Mouse (Mus musculus) intestine, embryonic 16.5 days (tissue): Measurements from ENCODE around the gene Fkbp2. TPM values are rescaled to one million over a fixed set of nuclear protein-coding genes. Genes with fewer than 3 reads are reported as not detected.

ENCODE experiments used
- ATAC-seq: fragments of 200-750 bp; cut with Nextera tagmentation; 2 replicates; pipeline ENCODE4 v1.8.0; 2017; ENCODE audit warnings: moderate TSS enrichment, moderate library complexity
- H3K27ac ChIP-seq: fragments of 300-500 bp; sonication (generic); 2 replicates; pipeline ENCODE4 v1.5.1; 2014; ENCODE audit warnings: mild to moderate bottlenecking, low read length
- H3K27me3 ChIP-seq: fragments of 300-500 bp; sonication (generic); replicated peaks from 2 replicates; pipeline ENCODE4 v1.6.1; 2014; ENCODE audit warnings: low read length, control low read depth, mixed read lengths; ENCODE audit not compliant: control insufficient read depth, insufficient read depth
- H3K36me3 ChIP-seq: fragments of 300-500 bp; sonication (generic); 2 replicates; pipeline ENCODE4 v1.6.1; 2014; ENCODE audit warnings: low read length, control low read depth; ENCODE audit not compliant: control insufficient read depth, insufficient read depth
- H3K4me1 ChIP-seq: fragments of 300-500 bp; sonication (generic); 2 replicates; pipeline ENCODE4 v1.6.1; 2014; ENCODE audit warnings: low read length, control low read depth, mixed read lengths; ENCODE audit not compliant: control insufficient read depth, insufficient read depth
- H3K4me2 ChIP-seq: fragments of 300-500 bp; sonication (generic); 2 replicates; pipeline ENCODE4 v1.6.1; 2014; ENCODE audit warnings: low read depth, low read length, control low read depth
- H3K4me3 ChIP-seq: fragments of 300-500 bp; sonication (generic); 2 replicates; pipeline ENCODE4 v1.5.1; 2014; ENCODE audit warnings: mild to moderate bottlenecking, low read length
- H3K9ac ChIP-seq: fragments of 300-500 bp; sonication (generic); 2 replicates; pipeline ENCODE4 v1.6.1; 2014; ENCODE audit warnings: low read depth, low read length
- H3K9me3 ChIP-seq: fragments of 300-500 bp; sonication (generic); 2 replicates; pipeline ENCODE4 v1.6.1; 2016; ENCODE audit warnings: low read length, control low read depth; ENCODE audit not compliant: control insufficient read depth
- WGBS: fragments of 180-500 bp; shearing (Covaris S2); extraction: QIAGEN DNeasy Blood & Tissue Kit; methylation state at CpG from one replicate; pipeline ENCODE4 v1.1.7; 2014; 5-methylcytosine and 5-hydroxymethylcytosine counted together
- polyA plus RNA-seq: library from polyadenylated mRNA; unstranded; fragments of >200 nt; fragmentation: Nextera tagmentation; extraction: Ambion mirVana; gene quantifications from 2 replicates; pipeline ENCODE4 v1.2.1, GENCODE M21; 2015

Fkbp2 gene
- polyA plus RNA-seq, 1 experiment from 2014 or later = 195 TPM

DNA sequence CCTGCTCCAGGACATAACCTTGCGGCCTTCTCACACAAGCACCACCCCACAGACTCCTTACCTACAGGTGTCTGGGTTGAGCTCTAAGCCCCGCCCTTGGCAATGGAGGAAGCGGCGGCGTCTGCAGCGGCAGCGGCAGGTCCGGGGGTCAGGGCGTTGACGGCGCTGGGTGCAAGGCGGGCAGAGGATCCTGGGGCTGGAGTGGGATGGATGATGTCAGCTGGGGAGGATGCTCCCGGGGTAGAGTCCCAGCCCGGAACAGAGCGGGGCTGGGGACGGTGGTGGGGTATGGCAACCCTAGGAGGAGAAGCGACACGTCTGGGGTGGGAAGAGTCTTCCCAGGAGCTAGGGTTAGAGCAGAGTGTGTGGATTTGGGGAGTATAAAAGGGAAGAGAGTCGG lies 5.0 kb upstream of the Fkbp2 start:
- Histone ChIP-seq H3K4me2 (no peak overlapping the region), H3K36me3 (peaks cover 2% of the 10 kb centered on the region; the same call in 1 of the 2 replicates), H3K27ac (no peak overlapping the region), H3K9ac (0 out of 2 replicates have a peak overlapping the region, but pooled peaks have one; percentile 95), H3K27me3 (no peaks in the 10 kb centered on the region), H3K9me3 (no peaks in the 10 kb centered on the region), H3K4me3 (no peak overlapping the region), H3K4me1 (peaks cover 24% of the 10 kb centered on the region)
- WGBS = 83% methylated on average over 19 of the region's 19 CpGs
- no peak for ATAC-seq

DNA sequence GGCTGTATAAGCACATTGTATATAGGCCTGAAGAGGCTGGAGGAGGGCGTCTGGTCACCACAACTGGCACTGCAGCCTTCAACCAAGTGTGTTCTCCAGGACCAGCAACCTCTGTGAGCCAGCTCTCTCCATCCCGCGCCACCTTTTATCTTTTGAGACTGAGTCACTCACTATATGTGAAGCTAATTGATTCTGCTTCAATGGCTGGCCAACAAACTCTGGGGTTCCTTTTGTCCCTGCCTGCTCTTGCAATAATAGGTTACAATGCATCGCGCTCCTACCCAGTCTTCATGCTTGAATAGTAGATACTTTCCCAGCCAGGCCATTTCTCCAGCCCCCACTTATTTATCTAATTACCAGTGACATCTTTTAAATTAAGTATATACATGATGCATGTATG lies 3.3 kb upstream of the Fkbp2 start:
- Histone ChIP-seq H3K27ac (no peak overlapping the region), H3K9ac (no peak overlapping the region), H3K27me3 (no peaks in the 10 kb centered on the region), H3K36me3 (peaks cover 2% of the 10 kb centered on the region; the same call in 1 of the 2 replicates), H3K4me3 (no peak overlapping the region), H3K4me2 (no peak overlapping the region), H3K4me1 (peaks cover 30% of the 10 kb centered on the region), H3K9me3 (no peaks in the 10 kb centered on the region)
- no peak for ATAC-seq
- WGBS = 94% methylated on average over 5 of the region's 5 CpGs

DNA sequence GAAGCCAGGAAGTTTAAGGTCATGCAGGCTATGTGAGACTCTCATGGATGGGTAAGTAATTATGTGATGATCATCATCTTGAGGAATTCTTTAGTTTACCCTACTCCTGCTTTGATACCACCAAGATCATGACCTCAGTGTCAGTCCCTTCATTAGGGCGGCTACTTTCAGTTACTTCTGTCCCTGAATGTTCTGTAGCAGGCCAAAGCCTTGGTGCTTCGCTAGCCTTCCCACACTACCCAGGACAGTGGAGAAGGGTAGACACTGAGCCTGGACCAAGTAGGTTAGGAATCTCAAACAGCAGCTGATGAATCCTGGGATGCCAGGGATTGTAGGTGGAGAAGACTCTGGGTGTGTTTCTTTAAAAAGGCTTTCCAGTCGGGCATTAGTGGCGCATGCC lies 1.2 kb upstream of the Fkbp2 start:
- Histone ChIP-seq H3K4me2 (peak overlapping the region; percentile 70; the same call in 1 of the 2 replicates), H3K9ac (peak overlapping the region; percentile 11; the same call in 1 of the 2 replicates), H3K36me3 (peaks cover 7% of the 10 kb centered on the region; the same call in 1 of the 2 replicates), H3K27me3 (no peaks in the 10 kb centered on the region), H3K4me1 (peaks cover 41% of the 10 kb centered on the region), H3K27ac (no peak overlapping the region), H3K4me3 (no peak overlapping the region; the same call in 1 of the 2 replicates), H3K9me3 (no peaks in the 10 kb centered on the region)
- 87% methylated on average over 4 of the region's 4 CpGs for WGBS
- ATAC-seq = no peak

DNA sequence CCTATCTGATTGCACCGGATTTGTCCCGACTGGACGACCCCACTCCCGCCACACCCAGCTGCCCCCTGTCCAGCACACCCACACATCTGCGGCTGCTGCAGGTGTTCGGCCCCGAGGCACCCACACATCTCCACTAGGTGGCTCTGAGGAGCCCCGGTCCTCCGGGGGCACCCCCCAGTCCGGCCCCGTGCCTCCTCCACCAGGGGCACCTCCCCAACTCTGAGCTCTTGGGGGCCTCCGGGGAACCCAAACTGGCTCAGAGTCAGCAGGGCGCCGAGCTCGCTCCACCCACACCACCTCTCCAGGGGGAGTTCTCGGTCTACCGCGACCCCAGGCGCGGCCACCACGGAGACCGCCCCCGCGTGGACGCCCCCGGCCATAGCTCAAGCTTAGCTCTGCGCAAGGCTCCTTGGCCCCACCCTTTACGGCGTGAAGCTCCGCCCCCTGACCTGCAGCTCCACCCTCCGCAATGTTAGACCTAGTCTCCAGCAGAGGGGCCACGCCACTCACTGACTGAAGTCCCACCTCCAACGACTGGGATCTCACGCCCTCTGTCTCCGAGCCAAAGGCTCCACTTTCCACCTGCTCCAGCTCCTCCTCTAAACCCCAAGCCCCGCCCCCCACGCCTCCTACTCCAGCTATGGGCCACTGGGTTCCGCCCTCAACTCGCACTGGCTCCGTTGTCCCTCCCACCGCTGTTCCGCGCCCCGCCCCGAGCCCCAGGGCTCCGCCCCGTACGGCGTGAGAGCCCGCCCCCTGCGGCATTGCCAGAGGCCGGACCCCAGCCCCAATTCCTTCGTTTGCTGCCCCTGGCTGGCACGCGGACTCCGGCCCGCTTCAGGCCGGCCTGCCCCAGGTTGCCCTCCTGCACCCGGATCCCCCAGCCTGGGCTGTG lies 568 bp downstream of the Fkbp2 start:
- Histone ChIP-seq H3K9ac (peak overlapping the region; percentile 95), H3K4me2 (peak overlapping the region; percentile 83), H3K4me3 (peak overlapping the region; percentile 78), H3K27ac (peak overlapping the region; percentile 95), H3K9me3 (no peaks in the 10 kb centered on the region), H3K27me3 (no peaks in the 10 kb centered on the region), H3K36me3 (peaks cover 7% of the 10 kb centered on the region; the same call in 1 of the 2 replicates), H3K4me1 (peaks cover 35% of the 10 kb centered on the region)
- ATAC-seq = peak; percentile 92
- under 1% methylated on average over 59 of the region's 59 CpGs for WGBS

DNA sequence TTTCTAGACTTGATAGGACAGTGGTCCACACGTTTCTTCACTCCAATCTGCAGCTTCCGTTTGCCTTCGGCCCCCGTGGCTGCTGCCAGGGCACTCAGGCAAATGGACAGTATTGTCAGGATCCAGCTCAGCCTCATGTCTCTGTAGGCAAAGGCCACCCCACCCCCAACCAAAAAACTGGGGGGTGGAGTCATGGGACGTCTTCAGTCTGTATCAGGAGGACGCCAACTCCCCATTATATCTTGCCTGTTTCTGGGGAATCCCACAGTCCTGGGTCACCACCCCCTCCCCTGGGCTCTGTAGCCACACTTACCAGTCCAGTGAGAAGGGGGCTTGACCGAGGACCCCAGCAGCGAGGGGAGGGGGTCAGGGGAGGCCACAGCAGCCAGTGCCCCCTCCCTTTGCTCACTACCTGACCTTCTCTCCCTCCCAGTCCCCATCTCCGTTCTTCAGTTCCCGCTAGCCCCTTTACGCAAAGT lies 1.3 kb downstream of the Fkbp2 start:
- ATAC-seq = no peak
- Histone ChIP-seq H3K36me3 (peaks cover 7% of the 10 kb centered on the region; the same call in 1 of the 2 replicates), H3K9ac (peak overlapping the region; percentile 79), H3K4me1 (peaks cover 35% of the 10 kb centered on the region), H3K4me3 (peak overlapping the region; percentile 78), H3K9me3 (no peaks in the 10 kb centered on the region), H3K27me3 (no peaks in the 10 kb centered on the region), H3K27ac (peak overlapping the region; percentile 83), H3K4me2 (peak overlapping the region; percentile 83)
- 7% methylated on average over 11 of the region's 11 CpGs for WGBS

DNA sequence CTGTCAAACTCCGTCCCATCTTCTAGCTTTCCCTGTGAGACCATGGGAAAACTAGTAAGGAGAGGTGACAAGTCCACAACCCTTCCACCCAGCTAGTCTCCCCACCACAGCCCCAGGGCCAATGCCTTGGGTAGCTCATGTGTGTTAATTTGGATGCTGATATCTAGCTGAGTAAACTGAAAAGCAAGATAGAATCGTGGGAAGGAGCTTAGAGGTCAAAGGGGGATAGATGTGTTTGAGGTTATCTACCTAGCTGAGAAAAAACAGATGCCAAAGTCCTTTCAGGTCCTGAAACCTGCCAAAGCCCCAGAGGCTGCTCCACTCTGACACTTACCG lies 1.7 kb downstream of the Fkbp2 start:
- Histone ChIP-seq H3K4me3 (peak overlapping the region; percentile 78), H3K36me3 (peaks cover 7% of the 10 kb centered on the region; the same call in 1 of the 2 replicates), H3K4me1 (peaks cover 35% of the 10 kb centered on the region), H3K9me3 (no peaks in the 10 kb centered on the region), H3K9ac (peak overlapping the region; percentile 79), H3K4me2 (peak overlapping the region; percentile 83), H3K27ac (peak overlapping the region; percentile 83), H3K27me3 (no peaks in the 10 kb centered on the region)
- WGBS = 33% methylated on average over 3 of the region's 3 CpGs
- no peak for ATAC-seq

DNA sequence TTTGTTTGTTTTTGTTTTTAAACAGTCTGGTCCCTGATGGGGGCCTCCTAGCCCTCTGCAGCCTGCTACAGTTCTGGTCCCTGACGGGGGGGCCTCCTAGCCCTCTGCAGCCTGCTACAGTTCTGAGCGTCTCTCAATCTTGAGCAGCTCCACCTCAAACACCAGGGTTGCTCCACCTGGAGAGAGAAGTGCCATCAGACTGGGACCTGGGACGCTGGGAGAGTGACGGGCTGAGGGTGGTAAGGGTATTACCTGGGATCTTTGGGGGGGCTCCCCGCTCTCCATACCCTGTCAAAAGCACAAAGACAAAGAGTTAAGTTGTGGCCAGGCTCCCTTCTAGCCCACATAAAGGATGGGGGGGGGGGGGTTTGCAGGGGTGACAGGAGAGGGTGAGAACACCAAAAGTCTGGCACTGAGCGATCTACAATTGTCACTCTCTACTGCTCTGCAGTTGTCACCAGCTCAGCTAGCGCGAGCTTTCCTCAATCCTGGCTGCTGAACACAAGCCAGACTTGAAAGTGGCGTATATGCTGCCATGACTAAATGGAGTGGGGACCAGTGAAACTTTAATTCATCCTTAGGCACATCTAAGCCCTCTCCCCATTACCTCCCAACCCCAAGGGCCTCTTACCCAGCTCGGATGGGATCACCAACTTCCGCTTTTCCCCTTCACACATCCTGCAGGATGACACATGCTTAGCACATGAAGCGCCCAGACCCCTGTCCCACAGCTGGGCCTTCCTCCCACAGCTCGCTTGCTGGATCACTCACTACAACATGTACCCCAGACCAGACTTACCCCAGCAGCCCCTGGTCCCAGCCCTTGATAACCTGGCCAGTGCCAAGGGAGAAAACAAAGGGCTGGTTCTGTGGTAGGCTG lies 2.3 kb downstream of the Fkbp2 start:
- no peaks in the 10 kb centered on the region for H3K27me3 ChIP-seq
- WGBS = 78% methylated on average over 13 of the region's 13 CpGs
- peaks cover 7% of the 10 kb centered on the region; the same call in 1 of the 2 replicates for H3K36me3 ChIP-seq
- H3K4me2 ChIP-seq = peak overlapping the region; percentile 83
- H3K27ac ChIP-seq = peak overlapping the region; percentile 83
- H3K4me3 ChIP-seq = peak overlapping the region; percentile 78
- H3K9me3 ChIP-seq = no peaks in the 10 kb centered on the region
- H3K4me1 ChIP-seq = peaks cover 35% of the 10 kb centered on the region
- no peak for ATAC-seq
- H3K9ac ChIP-seq = peak overlapping the region; percentile 79

DNA sequence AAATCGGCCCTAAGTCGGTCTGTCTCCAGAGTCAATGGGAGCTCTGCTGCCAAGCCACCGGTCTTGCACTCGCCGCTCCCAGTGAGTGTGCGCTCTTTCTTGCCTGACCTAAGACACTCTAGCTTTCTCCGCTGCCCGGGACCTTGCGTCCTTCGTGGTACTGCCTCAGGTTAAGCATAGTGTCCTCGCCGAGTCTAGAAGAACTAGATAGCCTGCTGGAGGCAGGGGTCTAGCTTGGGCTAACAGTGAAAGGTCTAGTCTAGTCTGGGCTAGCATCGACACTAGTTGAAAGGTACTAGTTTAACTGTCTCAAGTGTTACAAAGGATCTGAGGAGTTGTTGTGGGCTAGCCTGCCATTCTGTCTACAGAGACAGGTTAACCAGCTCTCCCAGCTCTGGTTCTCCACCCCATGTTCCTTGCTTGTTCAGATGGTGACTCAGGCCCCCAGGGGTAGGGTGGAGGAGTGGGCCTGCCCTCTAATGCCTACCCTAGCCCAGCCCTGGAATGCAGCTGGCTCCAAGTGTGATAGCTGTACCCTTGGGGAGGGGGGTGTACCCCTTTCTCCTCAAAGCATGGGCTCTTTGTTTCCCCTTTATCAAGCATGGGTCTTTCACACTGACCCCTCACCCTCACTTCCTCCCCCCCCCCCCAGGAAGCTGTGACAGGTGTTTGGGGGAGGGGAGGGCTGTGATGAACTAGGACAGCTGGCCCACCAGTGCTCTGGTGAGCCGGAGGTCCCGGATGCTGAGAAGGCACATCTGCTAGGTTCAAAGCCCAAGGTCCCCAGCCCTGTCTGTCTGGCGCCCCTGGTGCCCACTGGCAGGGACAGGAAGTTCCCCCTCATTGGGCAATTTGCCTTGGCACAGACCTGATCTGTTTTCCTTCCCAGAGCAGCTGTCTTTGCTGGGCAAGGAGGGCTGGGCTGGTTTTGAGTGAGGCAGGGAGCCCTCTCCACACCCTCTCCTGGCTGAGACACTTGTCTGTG lies 4.5 kb downstream of the Fkbp2 start, which contains the start of gene Plcb3:
Plcb3 (minus strand) TSS at position 934 of the 985 bp plus-strand sequence.
- H3K4me1 ChIP-seq = peaks cover 44% of the 10 kb centered on the region
- ATAC-seq = no peak
- no peaks in the 10 kb centered on the region for H3K9me3 ChIP-seq
- H3K27ac ChIP-seq = peak within 1 kb of the TSS; percentile 77
- H3K9ac ChIP-seq = peak within 1 kb of the TSS; percentile 78
- under 1% methylated on average over 16 of the region's 16 CpGs for WGBS
- H3K27me3 ChIP-seq = no peaks in the 10 kb centered on the region
- H3K36me3 ChIP-seq = peaks cover 5% of the 10 kb centered on the region; the same call in 1 of the 2 replicates
- H3K4me2 ChIP-seq = peak within 1 kb of the TSS; percentile 59
- H3K4me3 ChIP-seq = peak within 1 kb of the TSS; percentile 69
